Mouse (Mus musculus) G1E (cell line): ENCODE data around the gene Rps11.

Experiments used
- CTCF ChIP-seq: IDR thresholded peaks from 2 replicates; pipeline ENCODE4 v1.5.1; 2012; ENCODE audit warnings: low read depth, low read length, inconsistent platforms, mixed read lengths
- GATA1 ChIP-seq: IDR thresholded peaks from 2 replicates; pipeline ENCODE4 v1.6.1; 2012; ENCODE audit warnings: borderline replicate concordance, low read length, inconsistent platforms, mixed read lengths
- GATA2 ChIP-seq: IDR thresholded peaks from 2 replicates; pipeline ENCODE4 v1.6.1; 2012; ENCODE audit warnings: low read depth, low read length, inconsistent platforms, borderline replicate concordance
- POLR2AphosphoS5 ChIP-seq: IDR thresholded peaks from 2 replicates; pipeline ENCODE4 v1.6.1; 2012; ENCODE audit warnings: low read depth, low read length, inconsistent platforms; ENCODE audit not compliant: insufficient replicate concordance
- TAL1 ChIP-seq: conservative IDR thresholded peaks from 2 replicates; pipeline ENCODE4 v1.6.1; 2012; ENCODE audit warnings: low read depth, low read length, inconsistent platforms, mixed read lengths

DNA sequence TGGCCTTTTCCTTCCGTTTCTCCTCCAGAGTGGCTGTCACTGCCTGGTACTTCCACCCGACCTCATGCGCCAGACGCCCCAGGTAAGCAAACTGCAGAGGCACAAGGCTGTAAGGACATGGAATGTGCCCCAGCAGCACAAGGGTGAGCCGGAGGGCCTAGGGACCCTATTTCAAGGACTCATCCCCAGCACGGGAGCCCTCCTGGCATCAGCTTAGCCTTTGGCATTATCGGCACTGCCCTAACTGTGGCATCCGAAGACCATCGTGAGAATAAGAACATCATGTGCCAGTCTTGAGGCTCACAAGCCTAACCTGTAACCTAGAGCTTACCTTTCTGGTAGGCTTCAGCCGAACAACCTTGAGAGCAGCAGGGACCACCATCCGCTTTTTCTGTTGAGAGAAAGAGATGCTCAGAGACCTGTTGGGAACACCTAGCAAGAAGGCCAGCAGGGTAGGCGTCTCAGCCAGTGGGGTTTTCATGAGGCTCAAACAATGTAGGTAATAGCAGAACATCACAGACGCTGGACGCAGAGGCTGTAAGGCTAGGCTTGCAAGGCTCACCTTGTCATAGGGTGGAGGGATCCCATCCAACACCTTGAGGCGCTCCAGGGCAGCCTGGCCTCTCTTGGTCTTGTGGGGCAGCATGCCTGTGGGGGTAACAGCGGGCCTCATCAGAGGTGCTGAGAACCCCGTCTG lies 2.1 kb upstream of the Rps11 start:
- no peak for TF ChIP-seq CTCF
- TF ChIP-seq GATA1: no peak
- TF ChIP-seq POLR2AphosphoS5: no peak
- no peak for TF ChIP-seq TAL1
- TF ChIP-seq GATA2: no peak
